ENCODE assay signal across 8 mouse cellular contexts in genomic region chr11:80484191-80484791, GRCm38 (mm10). TPM values are rescaled to one million over a fixed set of nuclear protein-coding genes. Genes with fewer than 3 reads are reported as not detected.
DNase-seq lines count a peak whose midpoint lies in the region; ATAC-seq and TF ChIP-seq lines count a peak whose summit lies in the region.

No protein-coding gene starts in this region.

- H3K27ac ChIP-seq in forebrain, embryonic 14.5 days (ENCODE audit: low read depth, low read length) = peak overlapping the region; percentile 76
- H3K27ac ChIP-seq in left cerebral cortex, adult 2 months = peak overlapping the region; percentile 96

- no peaks in the 10 kb centered on the region for H3K27me3 ChIP-seq in Patski
- no peaks in the 10 kb centered on the region for H3K27me3 ChIP-seq in forebrain, embryonic 14.5 days (replicated peaks; ENCODE audit: control insufficient read depth, insufficient read depth, low read length)

- peaks cover 25% of the 10 kb centered on the region for H3K36me3 ChIP-seq in forebrain, embryonic 14.5 days (ENCODE audit: control insufficient read depth, insufficient read depth, low read length)

- CTCF ChIA-PET in Patski (lab: Charles Lee) = no interaction called here

- peak; percentile 81 for DNase-seq in 3T3-L1 (ENCODE audit: low read depth, low spot score)
- peak; percentile 67 for DNase-seq in Patski (ENCODE audit: low read depth, low spot score)
- peak; percentile 86 for DNase-seq in forebrain, embryonic 14.5 days (ENCODE audit: low spot score)
- DNase-seq in left cerebral cortex, adult 2 months (ENCODE audit: extremely low spot score in 1 of 2, low spot score in 2 of 2) = peak; percentile 81 to 82
- DNase-seq in retina, postnatal 1 day = peak; percentile 84
- DNase-seq in natural killer cell, adult 2 months (ENCODE audit: low spot score in 2 of 2) = no peak
- no peak for DNase-seq in thymus, postnatal 10 days (ENCODE audit: low spot score in 2 of 2)
- no peak for DNase-seq in lung, adult 18-20 months

- intact Hi-C loops in left cerebral cortex, adult 2 months (cut with DNase I) = loop anchor here (2.0 kb wide), 2 partner anchors 119 to 131 kb away; no protein-coding TSS in a partner anchor

- H3K9ac ChIP-seq in forebrain, embryonic 14.5 days (ENCODE audit: low read length) = peak overlapping the region; percentile 48

- no peaks in the 10 kb centered on the region for H3K9me3 ChIP-seq in forebrain, embryonic 14.5 days (replicated peaks; ENCODE audit: control insufficient read depth, low read length)

- POLR2A ChIA-PET in Patski (lab: Charles Lee) = no interaction called here

- no peak for TF ChIP-seq CTCF in Patski (IDR thresholded peaks at IDR 0.05)
- TF ChIP-seq CTCF in left cerebral cortex, adult 2 months (IDR thresholded peaks at IDR 0.05) = no peak; the same call in 1 of the 2 replicates

- peak overlapping the region; percentile 82 for H3K4me2 ChIP-seq in forebrain, embryonic 14.5 days (ENCODE audit: low read length)

- peak overlapping the region; percentile 11; the same call in 1 of the 2 replicates for H3K4me3 ChIP-seq in forebrain, embryonic 14.5 days (ENCODE audit: low read depth, low read length)
- peak overlapping the region; percentile 13; the same call in 1 of the 2 replicates for H3K4me3 ChIP-seq in left cerebral cortex, adult 2 months

- in situ Hi-C loops in Patski (cut with MboI; ENCODE audit: low pct_unique_long_range_greater_than_20kb) = no loop called here

- 19% methylated on average over 12 of the region's 12 CpGs for WGBS in forebrain, embryonic 14.5 days

- H3K4me1 ChIP-seq in forebrain, embryonic 14.5 days (ENCODE audit: control insufficient read depth, insufficient read depth, low read length) = peaks cover 62% of the 10 kb centered on the region

- ATAC-seq in Patski = peak; percentile 82
- peak; percentile 77 for ATAC-seq in forebrain, embryonic 14.5 days

RNA-seq across cellular contexts. Expression of gene Cdk5r1, which starts 7.5 kb away (rescaled TPM):
- polyA plus RNA-seq in Patski (2021) = 1.5 TPM
- polyA plus RNA-seq in forebrain, embryonic 14.5 days (2014; fragmentation: Nextera tagmentation; extraction: Ambion mirVana) = 85.8 and 91.8 TPM in 2 replicates
- 100 to 1,000 TPM; 329 to 334 TPM for total RNA-seq in left cerebral cortex, adult 2 months (2021)

RNA-seq across cellular contexts. Expression of gene Psmd11, which starts 55.9 kb away (rescaled TPM):
- 133 TPM for polyA plus RNA-seq in Patski (2021)
- 327 and 340 TPM in 2 replicates for polyA plus RNA-seq in forebrain, embryonic 14.5 days (2014; fragmentation: Nextera tagmentation; extraction: Ambion mirVana)
- 100 to 1,000 TPM; 102 to 103 TPM for total RNA-seq in left cerebral cortex, adult 2 months (2021)

Comparison
In these comparisons a context has a peak if more than half of its experiments do, and no peak if none do; other contexts are left out.
1. DNase-seq: peak in 3T3-L1 (single experiment), Patski (single experiment), forebrain, embryonic 14.5 days (single experiment), left cerebral cortex, adult 2 months (2 of 2) and retina, postnatal 1 day (single experiment); none in natural killer cell, adult 2 months (0 of 2), thymus, postnatal 10 days (0 of 2) and lung, adult 18-20 months (0 of 2).
2. RNA of gene Cdk5r1, which starts 7.5 kb away (polyA plus RNA-seq): 85.8 to 91.8 TPM in forebrain, embryonic 14.5 days; 1.5 TPM in Patski (single experiment); every median in the first group is over 10 times any median in the second.